Mouse (Mus musculus) forebrain, embryonic 16.5 days (tissue): ENCODE data around the gene Slc25a28. TPM values are rescaled to one million over a fixed set of nuclear protein-coding genes. Genes with fewer than 3 reads are reported as not detected.

Source experiments
- ATAC-seq: fragments of 200-750 bp; cut with Nextera tagmentation; 2 replicates; pipeline ENCODE4 v1.8.0; 2017; ENCODE audit warnings: mild to moderate bottlenecking, moderate library complexity
- H3K27ac ChIP-seq: fragments of 300-500 bp; sonication (generic); 2 replicates; pipeline ENCODE4 v1.5.1; 2014; ENCODE audit warnings: low read length, control low read depth
- H3K27me3 ChIP-seq: fragments of 300-500 bp; sonication (generic); replicated peaks from 2 replicates; pipeline ENCODE4 v1.6.1; 2014; ENCODE audit warnings: low read length; ENCODE audit not compliant: control insufficient read depth, insufficient read depth
- H3K36me3 ChIP-seq: fragments of 300-500 bp; sonication (generic); 2 replicates; pipeline ENCODE4 v1.6.1; 2014; ENCODE audit not compliant: control insufficient read depth, insufficient read depth
- H3K4me1 ChIP-seq: fragments of 300-500 bp; sonication (generic); replicated peaks from 2 replicates; pipeline ENCODE4 v1.6.1; 2014; ENCODE audit warnings: low read length; ENCODE audit not compliant: control insufficient read depth, insufficient read depth
- H3K4me2 ChIP-seq: fragments of 300-500 bp; sonication (generic); 2 replicates; pipeline ENCODE4 v1.6.1; 2014; ENCODE audit warnings: mild to moderate bottlenecking, low read length, control low read depth
- H3K4me3 ChIP-seq: fragments of 300-500 bp; sonication (generic); replicated peaks from 2 replicates; pipeline ENCODE4 v1.5.1; 2014; ENCODE audit warnings: mild to moderate bottlenecking, low read length, control low read depth
- H3K9ac ChIP-seq: fragments of 300-500 bp; sonication (generic); replicated peaks from 2 replicates; pipeline ENCODE4 v1.6.1; 2014; ENCODE audit warnings: low read depth, low read length, control low read depth
- H3K9me3 ChIP-seq: fragments of 300-500 bp; sonication (generic); 2 replicates; pipeline ENCODE4 v1.6.1; 2016; ENCODE audit warnings: low read length; ENCODE audit not compliant: control insufficient read depth
- WGBS: fragments of 180-500 bp; shearing (Covaris S2); extraction: QIAGEN DNeasy Blood & Tissue Kit; methylation state at CpG from one replicate; pipeline ENCODE4 v1.1.7; 2014; 5-methylcytosine and 5-hydroxymethylcytosine counted together
- polyA plus RNA-seq: library from polyadenylated mRNA; unstranded; fragments of >200 nt; fragmentation: Nextera tagmentation; extraction: Ambion mirVana; gene quantifications from 2 replicates; pipeline ENCODE4 v1.2.1, GENCODE M21; 2015

Slc25a28 gene
- polyA plus RNA-seq, 1 experiment from 2014 or later: 15.6 TPM

DNA sequence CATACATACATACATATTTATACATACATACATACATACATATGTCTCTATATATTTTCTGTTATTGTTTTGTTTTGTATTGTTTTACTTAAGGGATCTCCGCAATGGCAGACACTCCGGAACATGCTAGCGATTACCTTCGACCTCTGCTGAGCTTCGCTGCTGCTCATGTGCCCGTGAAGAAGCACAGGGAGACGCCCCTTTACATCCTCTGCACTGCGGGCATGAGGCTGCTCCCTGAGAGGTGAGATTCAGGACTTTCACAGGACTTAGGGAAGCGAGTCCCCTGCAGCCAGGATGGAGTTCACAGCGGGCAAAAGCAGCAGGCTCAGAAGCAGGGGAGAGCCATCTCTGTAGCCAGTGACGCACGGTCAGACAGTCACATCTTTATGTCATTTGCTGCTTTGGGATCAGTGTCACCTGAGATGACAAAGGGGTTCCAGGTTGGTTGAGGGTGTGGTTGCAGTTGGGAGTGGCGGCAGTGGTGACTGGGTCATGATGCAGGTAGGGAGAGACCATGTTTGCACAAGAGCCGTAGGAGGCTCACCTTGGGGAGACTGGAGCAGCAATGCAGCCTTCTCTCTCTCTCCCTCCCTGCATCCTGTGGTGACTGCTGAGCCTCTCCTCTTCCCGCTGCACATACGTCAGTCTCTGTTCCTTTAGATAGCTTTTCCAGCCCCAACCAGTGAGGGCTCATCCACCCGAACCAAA lies 30.3 kb upstream of the Slc25a28 start:
- no peak overlapping the region for H3K4me2 ChIP-seq
- H3K27ac ChIP-seq: no peak overlapping the region
- peaks cover 9% of the 10 kb centered on the region for H3K36me3 ChIP-seq
- no peaks in the 10 kb centered on the region for H3K4me1 ChIP-seq
- 90% methylated on average over 17 of the region's 17 CpGs for WGBS
- no peaks in the 10 kb centered on the region for H3K27me3 ChIP-seq
- no peaks in the 10 kb centered on the region for H3K9me3 ChIP-seq
- ATAC-seq: no peak
- H3K4me3 ChIP-seq: no peak overlapping the region
- H3K9ac ChIP-seq: no peak overlapping the region

DNA sequence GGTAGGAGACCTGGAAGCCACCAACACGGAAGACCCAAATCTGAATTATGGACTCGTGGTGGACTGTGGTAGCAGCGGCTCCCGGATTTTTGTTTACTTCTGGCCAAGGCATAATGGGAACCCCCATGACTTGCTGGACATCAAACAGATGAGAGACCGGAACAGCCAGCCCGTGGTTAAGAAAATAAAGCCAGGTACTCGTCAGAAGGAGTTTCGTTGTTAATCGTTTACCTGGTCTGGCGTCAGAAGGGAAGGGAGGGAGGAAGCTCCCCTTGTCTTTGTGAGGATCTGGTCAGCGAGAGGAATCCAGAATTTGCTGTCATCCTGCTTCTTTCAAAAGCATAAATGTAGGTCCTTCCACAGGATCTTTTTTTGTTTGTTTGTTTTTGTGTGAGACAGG lies 29.5 kb upstream of the Slc25a28 start:
- no peak overlapping the region for H3K9ac ChIP-seq
- WGBS: 90% methylated on average over 11 of the region's 11 CpGs
- ATAC-seq: no peak
- peaks cover 9% of the 10 kb centered on the region for H3K36me3 ChIP-seq
- H3K27me3 ChIP-seq: no peaks in the 10 kb centered on the region
- H3K27ac ChIP-seq: no peak overlapping the region
- H3K9me3 ChIP-seq: no peaks in the 10 kb centered on the region
- no peak overlapping the region for H3K4me2 ChIP-seq
- H3K4me3 ChIP-seq: no peak overlapping the region
- no peaks in the 10 kb centered on the region for H3K4me1 ChIP-seq

DNA sequence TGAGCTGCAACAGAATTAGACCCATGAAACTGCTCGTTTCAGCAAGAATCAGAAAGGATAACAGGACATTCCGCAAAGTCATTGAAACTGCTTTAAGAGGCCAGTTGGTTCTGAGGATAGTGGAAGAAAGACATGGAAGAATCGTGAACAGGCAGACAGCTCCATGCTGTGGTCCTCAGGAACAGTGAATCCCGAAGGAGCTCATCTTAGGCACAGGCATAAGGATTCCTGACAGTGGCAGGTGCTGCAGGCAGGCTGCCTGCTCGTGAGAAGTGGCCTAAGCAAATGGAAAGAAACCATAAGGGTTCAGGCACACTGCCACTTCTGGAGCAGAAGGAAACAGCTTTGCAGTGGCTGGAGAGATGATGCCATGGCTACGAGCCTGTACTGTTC lies 25.1 kb upstream of the Slc25a28 start:
- Histone ChIP-seq H3K4me3 (no peak overlapping the region), H3K36me3 (peaks cover 8% of the 10 kb centered on the region), H3K9ac (no peak overlapping the region), H3K9me3 (no peaks in the 10 kb centered on the region), H3K4me2 (no peak overlapping the region), H3K27me3 (no peaks in the 10 kb centered on the region), H3K4me1 (no peaks in the 10 kb centered on the region), H3K27ac (no peak overlapping the region)
- no peak for ATAC-seq
- WGBS: 86% methylated on average over 6 of the region's 6 CpGs

DNA sequence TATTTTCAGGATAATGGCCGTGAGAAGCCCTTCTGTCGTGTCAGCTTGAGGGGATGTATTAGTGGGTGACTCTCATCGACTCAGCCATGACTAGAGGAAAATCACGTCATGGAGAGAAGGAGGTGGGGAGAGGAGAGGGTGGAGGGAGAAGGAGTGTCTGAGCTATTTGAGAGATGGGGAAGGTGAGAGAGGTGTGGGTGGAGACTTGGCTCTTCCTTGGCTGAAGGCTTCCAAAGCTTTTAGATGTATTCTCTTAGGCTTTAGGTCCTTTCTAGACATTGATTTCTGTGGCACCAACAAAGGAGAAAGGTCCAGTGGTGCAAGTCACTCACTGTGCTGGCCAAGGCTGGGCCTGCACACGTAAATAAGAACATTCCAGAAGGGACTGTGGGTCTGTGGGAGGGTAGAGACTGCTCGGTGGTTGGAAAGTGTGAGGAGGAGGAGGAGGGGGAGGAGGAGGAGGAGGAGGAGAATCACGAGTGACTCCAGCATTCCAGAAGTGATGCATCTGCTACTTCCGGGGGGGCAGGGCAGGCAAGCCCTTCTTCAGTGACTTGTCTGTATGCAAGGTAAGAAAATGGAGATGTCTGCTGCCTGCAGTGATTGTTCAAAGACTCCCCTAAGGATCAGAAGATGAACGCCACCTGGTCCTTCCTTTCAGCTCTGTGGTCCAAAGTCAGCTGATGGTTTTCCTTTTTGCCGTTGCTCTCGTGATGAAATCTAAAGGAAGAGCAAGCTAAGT lies 24.5 kb upstream of the Slc25a28 start:
- no peaks in the 10 kb centered on the region for H3K9me3 ChIP-seq
- 77% methylated on average over 11 of the region's 11 CpGs for WGBS
- H3K4me3 ChIP-seq: no peak overlapping the region
- no peak overlapping the region for H3K9ac ChIP-seq
- no peak overlapping the region for H3K4me2 ChIP-seq
- no peaks in the 10 kb centered on the region for H3K27me3 ChIP-seq
- peaks cover 1% of the 10 kb centered on the region; the same call in 1 of the 2 replicates for H3K4me1 ChIP-seq
- no peak overlapping the region for H3K27ac ChIP-seq
- ATAC-seq: no peak
- peaks cover 7% of the 10 kb centered on the region for H3K36me3 ChIP-seq

DNA sequence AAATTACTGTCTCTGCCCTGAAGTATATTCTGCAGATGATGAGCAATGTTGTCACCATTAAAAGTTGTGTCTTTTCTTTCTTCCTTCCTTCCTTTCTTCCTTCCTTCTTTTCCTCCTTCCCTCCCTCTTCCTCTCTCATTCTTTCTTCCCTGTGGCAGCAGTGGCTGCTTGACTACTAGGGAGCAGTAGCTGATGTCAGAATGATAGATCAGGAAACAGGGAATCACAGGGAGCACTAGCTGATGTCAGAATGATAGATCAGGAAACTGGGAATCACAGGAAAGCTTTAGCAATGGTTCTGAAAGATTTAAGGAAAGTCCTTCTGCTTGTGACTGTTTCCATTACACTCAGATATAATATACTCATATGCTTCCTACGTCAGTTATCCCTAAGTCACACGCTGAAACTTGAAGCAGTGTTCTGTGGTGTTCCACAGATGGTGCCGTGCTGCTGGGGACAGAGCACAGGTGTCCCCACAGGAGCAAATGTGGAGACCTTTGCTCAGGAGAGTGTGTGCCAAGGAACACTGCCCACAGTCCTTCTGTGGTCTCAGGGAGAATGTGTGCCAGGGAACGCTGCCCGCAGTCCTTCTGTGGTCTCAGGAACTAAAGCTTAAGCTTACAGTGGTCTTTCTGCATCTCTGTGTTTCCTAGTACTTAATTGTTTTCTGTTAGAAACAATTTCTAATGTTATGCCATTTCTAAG lies 23.1 kb upstream of the Slc25a28 start:
- peaks cover 8% of the 10 kb centered on the region for H3K4me1 ChIP-seq
- H3K9me3 ChIP-seq: no peaks in the 10 kb centered on the region
- peaks cover 4% of the 10 kb centered on the region; the same call in 1 of the 2 replicates for H3K36me3 ChIP-seq
- H3K4me2 ChIP-seq: no peak overlapping the region
- H3K4me3 ChIP-seq: no peak overlapping the region
- 93% methylated on average over 5 of the region's 5 CpGs for WGBS
- H3K27ac ChIP-seq: no peak overlapping the region
- ATAC-seq: no peak
- no peaks in the 10 kb centered on the region for H3K27me3 ChIP-seq
- no peak overlapping the region for H3K9ac ChIP-seq

DNA sequence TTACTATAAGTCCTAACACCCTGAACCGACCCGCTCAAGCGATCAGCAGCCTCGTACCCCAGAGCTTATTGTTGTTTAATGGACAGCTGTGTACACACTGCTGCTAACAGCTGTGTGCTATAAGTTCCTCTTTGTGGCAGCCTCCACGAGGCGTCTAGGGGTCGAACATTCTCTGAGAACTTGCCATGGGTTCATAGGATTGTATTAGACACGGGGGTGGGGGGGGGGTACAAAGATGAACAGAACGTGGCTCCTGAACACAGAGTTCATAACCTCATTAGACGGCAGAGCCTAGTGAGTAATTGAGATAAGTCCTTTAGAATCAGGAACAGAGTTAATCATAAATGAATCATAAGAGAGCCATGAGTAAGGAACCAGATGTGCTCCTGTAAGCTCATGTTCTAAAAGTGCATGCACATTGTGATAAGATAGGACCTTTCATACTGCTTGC lies 20.9 kb upstream of the Slc25a28 start:
- H3K4me1 ChIP-seq: peaks cover 17% of the 10 kb centered on the region
- no peak overlapping the region for H3K27ac ChIP-seq
- 57% methylated on average over 10 of the region's 10 CpGs for WGBS
- ATAC-seq: no peak
- H3K9ac ChIP-seq: no peak overlapping the region
- 0 out of 2 replicates have a peak, but pooled peaks cover 2% of the 10 kb centered on the region for H3K36me3 ChIP-seq
- no peaks in the 10 kb centered on the region for H3K9me3 ChIP-seq
- H3K27me3 ChIP-seq: no peaks in the 10 kb centered on the region
- H3K4me2 ChIP-seq: no peak overlapping the region
- no peak overlapping the region for H3K4me3 ChIP-seq

DNA sequence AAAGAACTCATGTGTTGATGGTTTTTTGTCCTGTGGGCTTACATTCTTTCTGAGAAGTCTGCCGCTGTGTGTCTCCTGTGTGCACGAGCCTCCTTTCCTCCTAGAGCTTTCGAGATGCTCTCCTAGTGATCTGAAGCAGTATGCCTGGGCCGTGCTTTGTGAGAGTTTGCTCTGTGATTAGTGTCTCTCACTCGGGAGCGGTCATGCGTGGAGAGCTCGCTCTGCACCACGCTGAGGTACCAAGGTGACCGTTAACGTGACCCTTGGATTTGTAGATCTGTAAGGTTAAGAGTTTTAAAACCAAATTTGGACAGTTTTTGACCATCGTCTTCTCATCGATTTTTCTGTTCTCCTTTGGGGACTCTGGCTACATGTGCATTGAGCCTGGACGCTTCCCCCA lies 18.1 kb upstream of the Slc25a28 start:
- Histone ChIP-seq H3K36me3 (0 out of 2 replicates have a peak, but pooled peaks cover 2% of the 10 kb centered on the region), H3K4me2 (no peak overlapping the region)
- WGBS: 56% methylated on average over 14 of the region's 14 CpGs

DNA sequence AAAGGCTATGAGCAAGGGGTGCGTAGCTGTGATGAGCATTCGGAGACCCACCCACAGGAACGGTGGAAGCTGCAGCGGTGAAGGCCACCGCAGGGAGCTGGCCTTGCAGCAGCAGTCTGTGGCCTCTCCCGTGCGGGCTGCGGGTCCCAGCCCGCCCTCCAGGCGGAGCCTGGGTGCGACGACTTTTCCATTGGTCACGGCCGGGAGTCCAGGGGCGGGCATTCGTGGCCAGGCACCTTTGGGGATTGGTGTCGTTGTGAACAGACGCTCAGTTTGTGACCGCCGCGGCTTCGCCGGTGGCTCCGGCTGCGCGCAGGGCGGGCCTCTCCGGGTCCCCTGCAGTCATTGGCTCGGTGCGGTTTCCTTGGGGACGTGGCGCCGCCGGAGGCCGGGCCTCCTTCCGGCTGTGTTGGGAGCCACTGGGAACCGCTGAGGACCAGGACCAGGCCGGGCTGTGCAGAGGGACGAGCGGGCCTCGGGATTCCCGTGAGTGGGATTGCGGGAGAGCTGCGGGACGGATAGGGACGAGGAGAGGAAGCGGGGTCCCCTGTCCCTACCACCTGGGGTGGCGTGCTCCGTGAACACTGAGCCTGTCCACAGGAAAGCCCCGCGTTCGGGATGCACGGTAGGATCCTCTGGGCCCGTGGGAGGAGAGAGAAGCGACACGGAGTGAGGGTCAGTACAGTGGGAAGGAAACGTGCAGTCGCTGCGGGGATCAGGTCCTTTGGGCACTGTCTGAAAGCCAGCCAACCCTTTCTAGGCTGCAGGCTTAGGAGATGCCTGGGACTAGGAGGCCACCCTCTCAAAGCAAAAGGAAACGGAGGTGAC lies 15.0 kb upstream of the Slc25a28 start, which contains the start of gene Entpd7:
Entpd7 (plus strand) TSS at position 254 of the 828 bp plus-strand sequence.
- WGBS: under 1% methylated on average over 60 of the region's 60 CpGs
- Histone ChIP-seq H3K4me1 (peaks cover 27% of the 10 kb centered on the region), H3K27ac (peak within 1 kb of the TSS; percentile 25), H3K36me3 (no peaks in the 10 kb centered on the region), H3K27me3 (no peaks in the 10 kb centered on the region), H3K4me3 (peak within 1 kb of the TSS; percentile 91), H3K4me2 (peak within 1 kb of the TSS; percentile 78), H3K9me3 (no peaks in the 10 kb centered on the region), H3K9ac (peak within 1 kb of the TSS; percentile 86)
- ATAC-seq: peak; percentile 99

More for the DNA sequence above, 18.1 kb upstream of the Slc25a28 start:
- Histone ChIP-seq H3K9me3 (no peaks in the 10 kb centered on the region), H3K27me3 (no peaks in the 10 kb centered on the region), H3K27ac (no peak overlapping the region), H3K4me1 (peaks cover 27% of the 10 kb centered on the region), H3K9ac (no peak overlapping the region), H3K4me3 (no peak overlapping the region)
- no peak for ATAC-seq
